Mouse (Mus musculus) forebrain, embryonic 15.5 days (tissue): Measurements from ENCODE around the gene Fbxo33. TPM values are rescaled to one million over a fixed set of nuclear protein-coding genes. Genes with fewer than 3 reads are reported as not detected.
"Not testable (repeated sequence)": the region's sequence is repeated elsewhere in the genome, so short reads cannot be mapped to it uniquely, and the experiment has no call there.

ENCODE experiments used
- ATAC-seq: fragments of 200-750 bp; cut with Nextera tagmentation; replicated peaks from 2 replicates; pipeline ENCODE4 v1.8.0; 2017; ENCODE audit warnings: mild to moderate bottlenecking, moderate TSS enrichment, moderate library complexity
- H3K27ac ChIP-seq: fragments of 300-500 bp; sonication (generic); replicated peaks from 2 replicates; pipeline ENCODE4 v1.5.1; 2015; ENCODE audit warnings: mild to moderate bottlenecking, inconsistent platforms
- H3K27me3 ChIP-seq: fragments of 300-500 bp; sonication (generic); 2 replicates; pipeline ENCODE4 v1.6.1; 2015; ENCODE audit warnings: inconsistent platforms
- H3K36me3 ChIP-seq: fragments of 300-500 bp; sonication (generic); 2 replicates; pipeline ENCODE4 v1.6.1; 2015; ENCODE audit warnings: mild to moderate bottlenecking, inconsistent platforms
- H3K4me1 ChIP-seq: fragments of 300-500 bp; sonication (generic); 2 replicates; pipeline ENCODE4 v1.6.1; 2015; ENCODE audit warnings: inconsistent platforms
- H3K4me2 ChIP-seq: fragments of 300-500 bp; sonication (generic); replicated peaks from 2 replicates; pipeline ENCODE4 v1.6.1; 2015; ENCODE audit warnings: mild to moderate bottlenecking, inconsistent platforms
- H3K4me3 ChIP-seq: fragments of 300-500 bp; sonication (generic); 2 replicates; pipeline ENCODE4 v1.5.1; 2015; ENCODE audit warnings: mild to moderate bottlenecking, inconsistent platforms
- H3K9ac ChIP-seq: fragments of 300-500 bp; sonication (generic); replicated peaks from 2 replicates; pipeline ENCODE4 v1.6.1; 2015; ENCODE audit warnings: mild to moderate bottlenecking, inconsistent platforms
- H3K9me3 ChIP-seq: fragments of 300-500 bp; sonication (generic); 2 replicates; pipeline ENCODE4 v1.6.1; 2016; ENCODE audit warnings: inconsistent platforms
- WGBS: fragments of 180-500 bp; shearing (Covaris S2); methylation state at CpG from one replicate; pipeline ENCODE4 v1.1.7; 2015; ENCODE audit warnings: mixed read lengths; 5-methylcytosine and 5-hydroxymethylcytosine counted together
- polyA plus RNA-seq: library from polyadenylated mRNA; unstranded; fragments of >200 nt; fragmentation: Nextera tagmentation; extraction: Ambion mirVana; gene quantifications from 2 replicates; pipeline ENCODE4 v1.2.1, GENCODE M21; 2015

Fbxo33 gene
- 8.2 and 9.3 TPM in 2 replicates for polyA plus RNA-seq

GRCm38 (mm10) chr12:59219325-59220225 is at the start of gene Fbxo33:
Fbxo33 (minus strand) TSS chr12:59219725.
- H3K4me1 ChIP-seq: peaks cover 30% of the 10 kb centered on the region
- H3K36me3 ChIP-seq: no peaks in the 10 kb centered on the region
- ATAC-seq: peak; percentile 97
- H3K27ac ChIP-seq: peak within 1 kb of the TSS; percentile 99
- H3K4me3 ChIP-seq: peak within 1 kb of the TSS; percentile 100
- no peaks in the 10 kb centered on the region for H3K9me3 ChIP-seq
- H3K27me3 ChIP-seq: no peaks in the 10 kb centered on the region
- peak within 1 kb of the TSS; percentile 80 for H3K4me2 ChIP-seq
- H3K9ac ChIP-seq: peak within 1 kb of the TSS; percentile 89
- WGBS: under 1% methylated on average over 109 of the region's 109 CpGs

GRCm38 (mm10) chr12:59265942-59266231 is 46.4 kb upstream of the Fbxo33 start:
- WGBS: 62% methylated on average over 4 of the region's 4 CpGs
- peak; percentile 66 for ATAC-seq
- H3K9ac ChIP-seq: 0 out of 2 replicates have a peak overlapping the region, but pooled peaks have one; percentile 3
- peak overlapping the region; percentile 14; the same call in 1 of the 2 replicates for H3K4me3 ChIP-seq
- peak overlapping the region; percentile 39 for H3K4me2 ChIP-seq
- H3K9me3 ChIP-seq: no peaks in the 10 kb centered on the region
- peaks cover 5% of the 10 kb centered on the region for H3K4me1 ChIP-seq
- no peaks in the 10 kb centered on the region for H3K27me3 ChIP-seq
- no peak overlapping the region for H3K27ac ChIP-seq
- no peaks in the 10 kb centered on the region for H3K36me3 ChIP-seq

- H3K9ac ChIP-seq: 0 out of 2 replicates have a peak overlapping the region, but pooled peaks have one; percentile 3
- H3K9me3 ChIP-seq: no peaks in the 10 kb centered on the region
- H3K4me2 ChIP-seq: peak overlapping the region; percentile 39
- H3K4me3 ChIP-seq: peak overlapping the region; percentile 14; the same call in 1 of the 2 replicates
- no peaks in the 10 kb centered on the region for H3K36me3 ChIP-seq
- WGBS: 26% methylated on average over 15 of the region's 15 CpGs
- H3K27ac ChIP-seq: no peak overlapping the region
- no peaks in the 10 kb centered on the region for H3K27me3 ChIP-seq
- peaks cover 10% of the 10 kb centered on the region for H3K4me1 ChIP-seq
- ATAC-seq: peak; percentile 69
Observed at GRCm38 (mm10) chr12:59265207-59265941, 45.8 kb upstream of the Fbxo33 start.

- Histone ChIP-seq H3K27ac (no peak overlapping the region), H3K27me3 (no peaks in the 10 kb centered on the region), H3K36me3 (no peaks in the 10 kb centered on the region), H3K4me1 (peaks cover 12% of the 10 kb centered on the region), H3K9me3 (no peaks in the 10 kb centered on the region), H3K4me3 (no peak overlapping the region), H3K4me2 (no peak overlapping the region), H3K9ac (no peak overlapping the region)
- no peak for ATAC-seq
- WGBS: 90% methylated on average over 3 of the region's 3 CpGs
Observed at GRCm38 (mm10) chr12:59262841-59263240, 43.3 kb upstream of the Fbxo33 start.

- no peak overlapping the region for H3K4me3 ChIP-seq
- no peaks in the 10 kb centered on the region for H3K27me3 ChIP-seq
- peak overlapping the region; percentile 63; the same call in 1 of the 2 replicates for H3K27ac ChIP-seq
- peaks cover 11% of the 10 kb centered on the region for H3K4me1 ChIP-seq
- H3K9ac ChIP-seq: no peak overlapping the region
- 77% methylated on average over 2 of the region's 2 CpGs for WGBS
- no peak overlapping the region for H3K4me2 ChIP-seq
- H3K36me3 ChIP-seq: no peaks in the 10 kb centered on the region
- ATAC-seq: peak; percentile 23; the same call in 1 of the 2 replicates
- H3K9me3 ChIP-seq: no peaks in the 10 kb centered on the region
Observed at GRCm38 (mm10) chr12:59260798-59261197, 41.3 kb upstream of the Fbxo33 start.

GRCm38 (mm10) chr12:59260362-59260761 is 40.8 kb upstream of the Fbxo33 start:
- peaks cover 7% of the 10 kb centered on the region; the same call in 1 of the 2 replicates for H3K4me1 ChIP-seq
- no peak overlapping the region for H3K4me2 ChIP-seq
- H3K9ac ChIP-seq: no peak overlapping the region
- peak overlapping the region; percentile 63 for H3K27ac ChIP-seq
- peak; percentile 71 for ATAC-seq
- H3K27me3 ChIP-seq: no peaks in the 10 kb centered on the region
- H3K4me3 ChIP-seq: no peak overlapping the region
- H3K36me3 ChIP-seq: no peaks in the 10 kb centered on the region
- H3K9me3 ChIP-seq: no peaks in the 10 kb centered on the region

GRCm38 (mm10) chr12:59259015-59259414 is 39.5 kb upstream of the Fbxo33 start:
- WGBS: 92% methylated on average over 5 of the region's 5 CpGs
- Histone ChIP-seq H3K9ac (no peak overlapping the region), H3K9me3 (no peaks in the 10 kb centered on the region), H3K4me2 (no peak overlapping the region), H3K36me3 (no peaks in the 10 kb centered on the region), H3K4me1 (peaks cover 7% of the 10 kb centered on the region; the same call in 1 of the 2 replicates), H3K4me3 (no peak overlapping the region), H3K27me3 (no peaks in the 10 kb centered on the region), H3K27ac (no peak overlapping the region)
- ATAC-seq: no peak

- Histone ChIP-seq H3K9ac (no peak overlapping the region), H3K36me3 (no peaks in the 10 kb centered on the region), H3K4me3 (no peak overlapping the region), H3K27me3 (no peaks in the 10 kb centered on the region), H3K4me1 (no peaks in the 10 kb centered on the region), H3K4me2 (no peak overlapping the region), H3K27ac (no peak overlapping the region), H3K9me3 (no peaks in the 10 kb centered on the region)
- ATAC-seq: no peak
- 87% methylated on average over 2 of the region's 2 CpGs for WGBS
Observed at GRCm38 (mm10) chr12:59250259-59250827, 30.8 kb upstream of the Fbxo33 start.

GRCm38 (mm10) chr12:59248969-59249368 is 29.4 kb upstream of the Fbxo33 start:
- Histone ChIP-seq H3K9me3 (no peaks in the 10 kb centered on the region), H3K27ac (no peak overlapping the region), H3K4me3 (no peak overlapping the region), H3K27me3 (no peaks in the 10 kb centered on the region), H3K4me1 (no peaks in the 10 kb centered on the region), H3K9ac (no peak overlapping the region), H3K4me2 (no peak overlapping the region), H3K36me3 (no peaks in the 10 kb centered on the region)
- 93% methylated on average over 1 of the region's 1 CpGs for WGBS
- no peak for ATAC-seq

GRCm38 (mm10) chr12:59241031-59241430 is 21.5 kb upstream of the Fbxo33 start:
- not testable (repeated sequence) for H3K9me3 ChIP-seq, H3K36me3 ChIP-seq, H3K4me1 ChIP-seq, ATAC-seq, H3K4me2 ChIP-seq, H3K27me3 ChIP-seq, H3K27ac ChIP-seq, H3K4me3 ChIP-seq, H3K9ac ChIP-seq
- WGBS: 93% methylated on average over 8 of the region's 8 CpGs

GRCm38 (mm10) chr12:59238434-59238833 is 18.9 kb upstream of the Fbxo33 start:
- Histone ChIP-seq H3K9ac (no peak overlapping the region), H3K27ac (no peak overlapping the region), H3K4me1 (no peaks in the 10 kb centered on the region), H3K4me2 (no peak overlapping the region), H3K27me3 (no peaks in the 10 kb centered on the region), H3K9me3 (no peaks in the 10 kb centered on the region), H3K36me3 (no peaks in the 10 kb centered on the region), H3K4me3 (no peak overlapping the region)
- 72% methylated on average over 5 of the region's 5 CpGs for WGBS
- ATAC-seq: no peak

- no peak overlapping the region for H3K9ac ChIP-seq
- no peak for ATAC-seq
- H3K27ac ChIP-seq: no peak overlapping the region
- WGBS: 95% methylated on average over 5 of the region's 5 CpGs
- H3K4me2 ChIP-seq: no peak overlapping the region
- no peak overlapping the region for H3K4me3 ChIP-seq
- no peaks in the 10 kb centered on the region for H3K9me3 ChIP-seq
- no peaks in the 10 kb centered on the region for H3K36me3 ChIP-seq
- no peaks in the 10 kb centered on the region for H3K4me1 ChIP-seq
- H3K27me3 ChIP-seq: no peaks in the 10 kb centered on the region
Observed at GRCm38 (mm10) chr12:59228401-59228800, 8.9 kb upstream of the Fbxo33 start.
